Mouse (Mus musculus) forebrain, embryonic 12.5 days (tissue): ENCODE results near the gene Dgat2. TPM values are rescaled to one million over a fixed set of nuclear protein-coding genes. Genes with fewer than 3 reads are reported as not detected.

Experiments used
- ATAC-seq: fragments of 200-750 bp; cut with Nextera tagmentation; 2 replicates; pipeline ENCODE4 v1.8.0; 2017; ENCODE audit warnings: moderate TSS enrichment; ENCODE audit not compliant: low FRiP score
- H3K27ac ChIP-seq: fragments of 300-500 bp; sonication (generic); 2 replicates; pipeline ENCODE4 v1.5.1; 2016; ENCODE audit warnings: mild to moderate bottlenecking
- H3K27me3 ChIP-seq: fragments of 300-500 bp; sonication (generic); 2 replicates; pipeline ENCODE4 v1.6.1; 2016; ENCODE audit warnings: mild to moderate bottlenecking
- H3K36me3 ChIP-seq: fragments of 300-500 bp; sonication (generic); replicated peaks from 2 replicates; pipeline ENCODE4 v1.6.1; 2016; ENCODE audit warnings: mild to moderate bottlenecking
- H3K4me1 ChIP-seq: fragments of 300-500 bp; sonication (generic); 2 replicates; pipeline ENCODE4 v1.6.1; 2016
- H3K4me2 ChIP-seq: fragments of 300-500 bp; sonication (generic); 2 replicates; pipeline ENCODE4 v1.6.1; 2016; ENCODE audit warnings: mild to moderate bottlenecking, moderate library complexity
- H3K4me3 ChIP-seq: fragments of 300-500 bp; sonication (generic); replicated peaks from 2 replicates; pipeline ENCODE4 v1.5.1; 2016; ENCODE audit warnings: mild to moderate bottlenecking
- H3K9ac ChIP-seq: fragments of 300-500 bp; sonication (generic); 2 replicates; pipeline ENCODE4 v1.6.1; 2016; ENCODE audit warnings: mild to moderate bottlenecking
- H3K9me3 ChIP-seq: fragments of 300-500 bp; sonication (generic); 2 replicates; pipeline ENCODE4 v1.6.1; 2016
- WGBS: fragments of 180-500 bp; shearing (Covaris S2); methylation state at CpG from one replicate; pipeline ENCODE4 v1.1.7; 2016; 5-methylcytosine and 5-hydroxymethylcytosine counted together
- polyA plus RNA-seq: library from polyadenylated mRNA; unstranded; fragments of >200 nt; fragmentation: Nextera tagmentation; extraction: Ambion mirVana; gene quantifications from 2 replicates; pipeline ENCODE4 v1.2.1, GENCODE M21; 2016

Gene Dgat2
- polyA plus RNA-seq, result 8.4 and 8.6 TPM in 2 replicates

DNA sequence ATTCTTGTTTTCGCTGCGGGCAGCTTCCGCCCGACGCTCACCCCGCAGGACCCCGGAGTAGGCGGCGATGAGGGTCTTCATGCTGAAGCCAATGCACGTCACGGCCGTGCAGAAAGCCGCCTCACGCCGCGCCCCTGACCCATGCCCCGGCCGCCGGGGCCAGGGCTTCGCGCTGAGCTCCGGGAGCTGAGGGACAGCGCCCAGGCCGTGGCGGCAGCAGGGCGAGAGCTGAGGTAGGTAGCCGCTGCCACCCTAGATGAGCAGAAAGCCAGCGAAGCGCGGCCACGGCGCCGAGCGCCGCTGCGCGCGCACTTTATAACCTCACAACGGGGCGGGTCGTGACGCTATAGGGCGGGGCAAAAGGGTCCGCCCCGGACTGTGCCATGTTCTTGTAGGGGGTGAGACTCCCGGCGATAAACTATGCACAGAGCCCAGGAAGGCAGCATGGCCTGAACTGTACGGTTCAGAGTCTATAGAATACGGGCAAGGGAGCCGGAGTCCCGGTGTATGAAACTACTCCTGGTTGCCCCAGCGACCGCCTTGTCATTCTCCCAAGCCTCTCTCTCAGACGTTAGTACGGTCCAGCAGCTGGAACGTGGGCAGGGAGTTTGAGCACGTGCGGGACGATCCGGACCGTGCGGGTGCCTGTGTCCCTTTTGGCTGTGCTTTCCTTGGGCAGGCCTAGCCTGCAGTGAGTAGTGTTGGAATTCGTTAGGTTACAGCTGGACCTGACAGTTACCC, at the start of gene Dgat2:
TSS of gene Dgat2 (minus strand) at position 288 of the 741 bp plus-strand sequence.
- peak; percentile 95 for ATAC-seq
- H3K9me3 ChIP-seq, result no peaks in the 10 kb centered on the region
- WGBS, result under 1% methylated on average over 63 of the region's 63 CpGs
- peak within 1 kb of the TSS; percentile 94 for H3K4me2 ChIP-seq
- H3K27ac ChIP-seq, result peak within 1 kb of the TSS; percentile 84
- H3K4me3 ChIP-seq, result peak within 1 kb of the TSS; percentile 71
- H3K36me3 ChIP-seq, result no peaks in the 10 kb centered on the region
- H3K27me3 ChIP-seq, result peaks cover 25% of the 10 kb centered on the region
- H3K4me1 ChIP-seq, result peaks cover 11% of the 10 kb centered on the region
- peak within 1 kb of the TSS; percentile 81 for H3K9ac ChIP-seq

DNA sequence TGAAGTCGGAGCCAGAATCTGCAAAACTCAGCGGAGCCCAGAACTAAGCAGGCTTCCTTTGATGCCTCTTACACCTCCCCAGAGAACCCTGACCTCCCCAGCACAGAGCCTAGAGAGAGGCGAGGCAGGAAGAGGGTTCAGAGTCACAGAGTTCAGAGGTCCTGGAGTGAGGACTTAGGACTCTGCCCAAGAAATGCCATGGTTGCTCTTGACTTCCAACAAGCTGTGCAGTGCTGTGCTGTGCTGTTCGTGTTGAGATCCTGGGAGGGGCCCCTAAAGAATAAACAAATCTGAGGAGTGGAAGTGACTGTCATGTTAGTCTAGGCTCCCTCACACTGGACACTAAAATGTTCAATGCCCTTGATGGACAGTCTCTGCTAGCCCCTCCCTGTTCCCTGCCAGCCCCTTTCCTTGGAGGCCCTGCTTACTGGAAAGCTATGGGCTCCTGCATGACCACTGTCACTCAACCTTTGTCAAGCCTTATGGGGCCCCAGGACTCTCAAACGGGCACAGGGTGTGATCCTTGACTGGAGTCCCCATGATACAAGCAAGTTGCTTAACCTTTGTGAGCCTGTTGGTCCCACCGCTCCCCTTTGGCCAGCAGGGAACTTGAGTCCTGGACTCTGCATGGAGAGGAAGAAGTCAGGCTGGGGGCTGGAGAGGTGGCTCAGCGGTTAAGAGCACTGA, 47.7 kb upstream of the Dgat2 start:
- no peak overlapping the region for H3K4me3 ChIP-seq
- H3K27me3 ChIP-seq, result no peaks in the 10 kb centered on the region
- H3K9me3 ChIP-seq, result no peaks in the 10 kb centered on the region
- H3K9ac ChIP-seq, result no peak overlapping the region
- H3K4me2 ChIP-seq, result no peak overlapping the region
- H3K36me3 ChIP-seq, result no peaks in the 10 kb centered on the region
- ATAC-seq, result no peak
- 78% methylated on average over 7 of the region's 7 CpGs for WGBS
- no peak overlapping the region for H3K27ac ChIP-seq
- H3K4me1 ChIP-seq, result no peaks in the 10 kb centered on the region

DNA sequence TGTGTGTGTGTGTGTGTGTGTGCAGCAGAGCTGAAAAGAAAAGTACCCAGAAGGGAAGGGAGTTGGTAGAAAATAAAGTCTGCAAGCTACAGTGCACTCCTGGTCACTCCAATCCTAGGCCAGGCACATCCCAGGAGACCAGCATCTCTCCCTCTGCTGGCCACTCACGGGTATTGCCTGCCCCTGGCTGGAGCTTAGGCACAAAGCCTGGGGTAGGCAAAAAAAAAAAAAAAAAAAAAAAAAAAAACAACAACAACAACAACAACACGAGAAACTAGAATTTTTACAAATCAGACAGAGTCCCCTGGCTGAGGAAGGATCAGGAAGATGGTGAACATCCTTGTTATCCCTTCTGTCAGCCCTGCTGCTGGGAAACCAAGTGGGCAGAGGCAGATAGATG, 46.9 kb upstream of the Dgat2 start:
- no peaks in the 10 kb centered on the region for H3K9me3 ChIP-seq
- no peaks in the 10 kb centered on the region for H3K27me3 ChIP-seq
- no peak for ATAC-seq
- no peaks in the 10 kb centered on the region for H3K4me1 ChIP-seq
- no peaks in the 10 kb centered on the region for H3K36me3 ChIP-seq
- WGBS, result 14% methylated on average over 2 of the region's 2 CpGs
- H3K4me2 ChIP-seq, result no peak overlapping the region
- no peak overlapping the region for H3K27ac ChIP-seq
- no peak overlapping the region for H3K4me3 ChIP-seq
- H3K9ac ChIP-seq, result no peak overlapping the region

DNA sequence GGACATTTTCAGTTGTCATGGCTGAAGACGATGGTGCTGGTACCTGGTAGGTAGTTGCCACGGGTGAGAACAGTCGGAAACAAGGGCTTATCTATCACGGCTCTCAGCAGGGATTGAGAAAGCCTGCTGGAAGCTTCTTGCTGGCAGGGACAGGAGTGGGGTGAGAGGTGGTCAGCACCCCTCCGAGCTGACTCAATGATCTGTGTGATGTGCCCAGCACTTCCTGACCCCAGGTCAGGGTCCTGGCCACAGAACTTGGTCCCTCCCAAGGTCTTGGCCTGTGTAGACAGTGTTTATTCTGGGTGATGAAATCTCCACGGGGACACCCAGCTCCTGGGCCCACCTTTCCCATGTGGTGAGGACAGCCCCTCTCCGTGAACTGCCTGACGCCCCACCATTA, 46.3 kb upstream of the Dgat2 start:
- Histone ChIP-seq H3K36me3 (no peaks in the 10 kb centered on the region), H3K27me3 (no peaks in the 10 kb centered on the region), H3K9ac (no peak overlapping the region), H3K4me2 (no peak overlapping the region), H3K4me1 (no peaks in the 10 kb centered on the region), H3K27ac (no peak overlapping the region), H3K4me3 (no peak overlapping the region), H3K9me3 (no peaks in the 10 kb centered on the region)
- 86% methylated on average over 8 of the region's 8 CpGs for WGBS
- ATAC-seq, result no peak

DNA sequence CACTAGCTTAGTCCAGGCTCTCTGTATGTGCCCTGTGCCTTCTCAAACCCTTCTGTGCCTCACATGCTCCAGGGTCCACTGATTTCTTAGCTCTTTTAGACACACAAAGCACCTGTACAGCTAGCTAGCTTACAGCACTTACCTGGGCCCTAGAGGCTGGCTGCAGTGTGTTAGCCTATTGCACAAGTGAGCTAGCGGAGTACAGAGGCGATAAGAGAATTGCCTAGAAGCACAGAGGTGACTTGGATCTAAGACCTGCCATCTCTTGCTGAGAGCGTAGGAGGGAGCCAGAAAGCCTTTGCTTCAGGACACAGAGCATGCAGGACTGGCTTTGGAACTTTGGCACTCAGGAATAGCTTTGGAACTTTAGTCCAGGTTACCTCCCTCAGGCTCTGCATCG, 44.7 kb upstream of the Dgat2 start:
- Histone ChIP-seq H3K9ac (no peak overlapping the region), H3K9me3 (no peaks in the 10 kb centered on the region), H3K36me3 (no peaks in the 10 kb centered on the region), H3K4me2 (no peak overlapping the region), H3K4me3 (no peak overlapping the region), H3K27ac (no peak overlapping the region), H3K27me3 (no peaks in the 10 kb centered on the region), H3K4me1 (no peaks in the 10 kb centered on the region)
- no peak for ATAC-seq
- 95% methylated on average over 4 of the region's 4 CpGs for WGBS

DNA sequence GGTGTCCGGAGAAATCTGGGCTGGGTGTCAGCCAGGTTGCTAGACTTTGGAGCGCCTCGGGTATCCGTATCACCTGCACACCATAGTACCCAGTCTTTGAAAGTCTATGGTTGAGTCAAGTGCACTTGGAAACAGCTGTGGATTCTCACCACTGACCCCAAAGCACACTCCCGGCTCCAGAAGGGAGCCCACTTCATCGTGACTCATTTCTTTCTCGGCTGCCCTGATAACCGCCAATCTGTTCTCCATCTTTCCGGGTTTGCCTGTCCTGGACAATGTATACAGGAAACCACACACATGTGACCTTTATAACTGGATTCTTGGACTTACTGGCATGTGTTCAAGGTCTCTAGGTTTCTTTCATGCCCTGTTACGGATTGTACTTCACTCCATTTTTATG, 44.1 kb upstream of the Dgat2 start:
- no peak overlapping the region for H3K27ac ChIP-seq

DNA sequence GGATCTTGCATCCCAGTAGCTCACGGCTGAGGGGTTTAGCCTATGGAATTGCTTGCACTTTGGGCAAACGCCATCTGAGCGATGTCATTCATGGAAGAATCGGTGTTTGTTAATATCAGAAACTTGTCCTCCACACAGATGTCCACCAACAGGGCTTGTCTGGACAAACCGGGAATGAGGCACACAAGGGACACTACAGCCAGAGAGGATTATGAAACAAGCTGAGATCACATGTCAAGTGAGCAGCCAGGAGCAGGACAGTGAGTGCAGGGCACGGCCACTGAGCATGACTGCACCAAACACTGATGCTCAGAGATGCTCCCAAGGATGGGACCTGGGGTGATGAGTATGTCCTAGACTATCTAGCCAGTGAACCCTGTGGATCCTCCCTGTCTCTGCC, 42.9 kb upstream of the Dgat2 start:
- H3K27me3 ChIP-seq, result no peaks in the 10 kb centered on the region
- H3K9ac ChIP-seq, result no peak overlapping the region
- no peaks in the 10 kb centered on the region for H3K4me1 ChIP-seq
- H3K4me3 ChIP-seq, result no peak overlapping the region
- H3K36me3 ChIP-seq, result no peaks in the 10 kb centered on the region
- WGBS, result 75% methylated on average over 6 of the region's 6 CpGs
- no peak overlapping the region for H3K27ac ChIP-seq
- no peaks in the 10 kb centered on the region for H3K9me3 ChIP-seq
- H3K4me2 ChIP-seq, result no peak overlapping the region
- ATAC-seq, result no peak

More for the DNA sequence above, 44.1 kb upstream of the Dgat2 start:
- H3K9me3 ChIP-seq, result no peaks in the 10 kb centered on the region
- 93% methylated on average over 10 of the region's 10 CpGs for WGBS
- no peak overlapping the region for H3K9ac ChIP-seq
- no peaks in the 10 kb centered on the region for H3K36me3 ChIP-seq
- H3K4me3 ChIP-seq, result no peak overlapping the region
- H3K4me1 ChIP-seq, result no peaks in the 10 kb centered on the region
- no peak overlapping the region for H3K4me2 ChIP-seq
- ATAC-seq, result no peak
- no peaks in the 10 kb centered on the region for H3K27me3 ChIP-seq

DNA sequence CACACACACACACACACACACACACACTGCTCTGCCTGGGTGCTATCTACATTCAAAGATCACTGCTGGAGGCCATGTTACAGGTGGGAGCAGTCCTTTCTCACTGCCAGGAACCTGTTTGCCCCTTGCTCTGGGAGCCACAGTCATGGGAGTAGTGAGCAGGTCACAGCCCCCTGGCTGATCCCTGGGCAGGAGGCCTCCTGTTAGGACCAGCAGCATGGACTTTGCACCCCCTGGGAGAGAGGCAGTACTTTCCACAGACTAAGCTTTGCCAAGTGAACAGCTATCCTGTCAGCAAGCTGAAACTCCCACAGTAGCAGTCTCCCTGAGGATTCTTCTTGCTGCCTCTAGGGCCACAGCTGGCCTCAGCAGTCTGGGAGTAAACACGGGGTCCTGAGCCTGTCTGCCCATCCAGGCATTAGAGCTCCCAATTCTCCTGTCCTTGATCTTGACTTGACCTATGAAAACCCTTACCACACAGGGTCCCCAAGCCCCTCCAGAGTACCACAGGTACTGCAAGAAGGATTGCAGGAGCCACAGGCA, 42.2 kb upstream of the Dgat2 start:
- H3K4me2 ChIP-seq, result no peak overlapping the region
- ATAC-seq, result no peak
- H3K4me3 ChIP-seq, result no peak overlapping the region
- H3K9ac ChIP-seq, result no peak overlapping the region
- no peaks in the 10 kb centered on the region for H3K27me3 ChIP-seq
- no peak overlapping the region for H3K27ac ChIP-seq
- WGBS, result 58% methylated on average over 1 of the region's 1 CpGs
- no peaks in the 10 kb centered on the region for H3K9me3 ChIP-seq
- no peaks in the 10 kb centered on the region for H3K4me1 ChIP-seq
- H3K36me3 ChIP-seq, result no peaks in the 10 kb centered on the region

DNA sequence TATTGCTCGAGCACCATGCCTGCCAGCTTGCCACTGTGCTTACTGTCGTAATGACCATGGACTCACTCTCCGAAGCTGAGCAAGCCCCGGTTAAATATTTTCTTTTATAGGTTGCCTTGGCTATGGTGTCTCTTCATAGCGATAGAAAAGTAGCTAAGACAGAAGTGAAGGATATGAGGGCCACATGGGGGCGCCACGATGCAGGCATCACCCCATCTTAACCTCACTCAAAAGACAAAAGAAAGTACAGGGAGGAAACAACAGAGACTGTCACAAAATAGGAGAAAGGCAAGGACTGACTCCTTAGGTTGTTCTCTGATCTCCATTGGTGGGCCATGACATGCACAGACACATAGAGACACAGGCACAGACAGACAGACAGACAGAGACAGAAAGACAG, 41.7 kb upstream of the Dgat2 start:
- no peak for ATAC-seq
- no peaks in the 10 kb centered on the region for H3K36me3 ChIP-seq
- no peak overlapping the region for H3K9ac ChIP-seq
- 67% methylated on average over 7 of the region's 7 CpGs for WGBS
- no peaks in the 10 kb centered on the region for H3K27me3 ChIP-seq
- no peaks in the 10 kb centered on the region for H3K9me3 ChIP-seq
- H3K4me3 ChIP-seq, result no peak overlapping the region
- no peaks in the 10 kb centered on the region for H3K4me1 ChIP-seq
- H3K4me2 ChIP-seq, result no peak overlapping the region
- no peak overlapping the region for H3K27ac ChIP-seq

DNA sequence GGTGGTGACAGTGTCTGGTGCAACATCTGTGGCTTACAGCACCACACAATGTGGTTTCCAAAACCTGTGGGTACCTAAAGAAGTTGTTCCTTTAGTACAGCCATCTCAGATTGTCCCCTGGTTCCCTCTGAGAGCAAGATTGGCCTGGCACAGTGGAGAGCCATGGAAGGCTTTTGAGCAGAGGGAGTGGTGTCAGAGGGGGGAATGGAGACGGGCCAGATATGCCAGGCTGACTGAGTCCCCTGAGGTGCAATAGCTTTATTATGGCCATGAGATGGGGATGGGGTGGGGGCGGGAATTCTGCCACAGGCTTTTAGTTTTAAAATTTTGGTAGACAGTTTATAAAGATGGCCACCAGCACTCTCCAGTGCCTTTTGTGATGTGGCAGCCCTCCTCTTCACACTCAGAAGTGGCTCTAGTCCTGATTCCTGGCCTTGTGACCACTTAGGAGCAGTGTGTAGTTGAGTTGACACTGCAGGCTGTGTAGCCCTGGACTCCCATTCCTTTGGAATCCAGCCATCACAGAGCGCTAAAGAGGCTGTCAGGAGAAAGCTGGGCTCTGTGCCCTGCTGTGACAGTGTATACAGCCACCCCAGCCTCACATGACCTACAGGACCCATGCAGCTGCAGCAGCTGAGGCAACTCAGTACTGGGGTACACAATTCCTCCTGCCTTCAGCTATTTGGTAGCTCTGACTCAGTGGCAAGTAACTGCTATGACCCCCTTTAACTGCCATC, 35.0 kb upstream of the Dgat2 start:
- ATAC-seq, result no peak
- H3K4me2 ChIP-seq, result no peak overlapping the region
- no peaks in the 10 kb centered on the region for H3K36me3 ChIP-seq
- no peaks in the 10 kb centered on the region for H3K9me3 ChIP-seq
- no peak overlapping the region for H3K27ac ChIP-seq
- no peak overlapping the region for H3K9ac ChIP-seq
- no peaks in the 10 kb centered on the region for H3K4me1 ChIP-seq
- H3K27me3 ChIP-seq, result 0 out of 2 replicates have a peak, but pooled peaks cover 5% of the 10 kb centered on the region
- no peak overlapping the region for H3K4me3 ChIP-seq
- 73% methylated on average over 3 of the region's 3 CpGs for WGBS

DNA sequence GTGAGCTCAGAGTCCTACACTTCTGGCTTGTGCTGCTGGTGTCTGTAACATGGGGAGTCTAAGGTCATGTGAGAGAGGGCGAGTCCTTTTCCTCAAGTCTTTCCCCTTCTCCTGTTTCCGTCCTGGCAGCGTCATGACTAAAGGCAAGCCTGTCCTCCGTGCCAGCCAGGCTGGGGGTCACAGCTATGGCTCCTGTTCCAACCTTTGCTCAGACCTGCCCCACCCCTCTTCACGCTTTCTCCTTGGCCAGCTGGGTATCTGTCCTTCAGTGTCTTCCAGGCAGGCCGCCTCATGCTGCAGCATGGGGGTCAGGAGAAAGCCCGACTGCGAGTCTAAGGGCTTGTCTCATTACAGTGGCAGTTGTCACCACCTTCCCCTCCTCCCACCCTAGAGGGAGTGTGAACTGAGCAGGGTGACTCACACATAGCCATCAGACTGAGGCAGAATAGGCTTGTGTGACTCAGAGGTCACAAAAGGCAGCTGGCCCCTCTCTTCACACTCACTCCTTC, 32.9 kb upstream of the Dgat2 start:
- no peak for ATAC-seq
- Histone ChIP-seq H3K36me3 (no peaks in the 10 kb centered on the region), H3K4me3 (no peak overlapping the region), H3K27me3 (0 out of 2 replicates have a peak, but pooled peaks cover 5% of the 10 kb centered on the region), H3K4me1 (no peaks in the 10 kb centered on the region), H3K27ac (no peak overlapping the region), H3K9me3 (no peaks in the 10 kb centered on the region), H3K9ac (no peak overlapping the region), H3K4me2 (no peak overlapping the region)
- WGBS, result 75% methylated on average over 8 of the region's 8 CpGs

DNA sequence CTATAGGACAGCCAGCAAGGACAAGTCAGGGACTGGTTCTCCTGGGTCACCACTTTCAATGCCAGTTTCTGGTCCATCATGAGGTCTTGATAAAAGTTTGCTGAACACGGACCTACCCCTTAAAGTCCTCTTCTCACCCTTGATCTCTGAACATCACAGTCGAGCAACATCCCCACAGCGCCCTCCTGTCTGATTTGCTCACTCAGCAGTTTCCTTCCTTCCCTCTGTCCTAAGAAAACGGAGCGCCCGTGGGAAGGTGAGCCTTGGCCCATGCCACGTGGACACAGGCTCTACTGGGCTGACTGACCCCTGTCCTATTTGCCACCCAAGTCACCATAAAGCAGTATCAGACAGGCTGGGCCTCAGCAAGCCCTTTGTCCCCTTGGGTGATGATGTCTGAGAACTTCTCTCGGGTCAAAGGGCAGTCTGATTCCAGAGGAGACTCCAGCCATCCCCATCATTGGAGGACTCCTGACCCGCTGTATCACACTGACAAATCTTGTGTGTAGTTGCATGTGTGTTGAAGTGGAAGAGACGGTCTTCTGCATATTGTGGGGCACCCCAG, 32.2 kb upstream of the Dgat2 start:
- no peaks in the 10 kb centered on the region for H3K36me3 ChIP-seq
- H3K4me1 ChIP-seq, result no peaks in the 10 kb centered on the region

More for the DNA sequence above, 32.2 kb upstream of the Dgat2 start:
- Histone ChIP-seq H3K27me3 (0 out of 2 replicates have a peak, but pooled peaks cover 5% of the 10 kb centered on the region), H3K9me3 (no peaks in the 10 kb centered on the region), H3K27ac (no peak overlapping the region), H3K9ac (no peak overlapping the region), H3K4me2 (no peak overlapping the region), H3K4me3 (no peak overlapping the region)
- WGBS, result 79% methylated on average over 10 of the region's 10 CpGs
- no peak for ATAC-seq
